Mouse (Mus musculus) brain, adult 10 weeks (tissue): ENCODE data around the gene Tmod2. TPM values are rescaled to one million over a fixed set of nuclear protein-coding genes. Genes with fewer than 3 reads are reported as not detected.

ENCODE experiments used
- polyA plus RNA-seq: library from polyadenylated mRNA; stranded (reverse); fragments of 350-450 nt; fragmentation: Illumina TruSeq; extraction: RNeasy Lipid Tissue Mini Kit (QIAGEN cat#74804); gene quantifications from one replicate; pipeline ENCODE4 v1.2.3, GENCODE M21; 2015; ENCODE audit warnings: low read depth, low replicate concordance

Tmod2 gene
- 149 TPM for polyA plus RNA-seq

DNA sequence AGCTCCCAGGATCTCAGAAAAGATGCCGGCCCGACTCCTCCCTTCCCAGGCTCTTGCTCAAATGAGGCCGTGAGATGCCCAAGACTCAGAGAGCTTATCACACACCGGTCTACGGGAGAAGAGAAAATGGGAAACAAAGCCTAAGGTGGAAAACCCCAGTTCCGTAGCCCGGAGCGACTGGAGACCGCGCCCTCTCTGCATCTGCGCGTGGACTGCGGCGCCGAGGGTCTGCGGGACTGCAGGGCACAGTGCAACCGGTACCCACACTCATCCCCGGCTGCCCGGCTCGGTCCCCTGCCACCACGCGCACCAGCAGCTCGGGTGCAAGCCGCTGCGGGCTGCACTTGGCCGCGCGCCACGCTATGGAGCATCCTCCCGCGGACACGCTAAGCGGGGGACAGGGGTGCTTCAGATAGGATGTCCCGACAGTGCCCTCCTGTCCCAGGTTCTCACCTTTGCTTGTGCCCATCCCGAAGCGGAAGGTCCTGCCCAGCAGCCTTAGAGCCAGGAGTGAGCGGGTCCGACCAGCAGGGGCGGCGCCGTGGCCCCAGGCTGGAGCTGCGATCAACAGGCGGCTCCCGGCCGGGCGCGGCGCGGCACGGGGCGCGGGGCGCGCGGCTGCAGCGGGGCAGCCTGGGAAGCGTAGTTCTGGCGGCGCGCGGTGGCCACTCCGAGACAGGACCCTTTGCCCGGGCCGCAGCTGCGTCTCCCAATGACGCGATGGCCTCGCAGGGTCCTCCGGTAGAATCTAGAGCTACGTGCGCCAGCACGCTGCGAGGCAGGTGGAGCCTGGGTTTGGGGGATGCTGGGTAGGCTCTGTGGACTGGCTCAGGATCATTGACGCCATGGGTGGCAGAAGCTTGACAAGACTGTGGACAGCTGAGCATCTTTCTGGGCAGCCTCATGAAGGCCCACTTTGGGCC, at the start of gene Tmod2:
Gene Tmod2 (minus strand): TSS at position 755 of the 923 bp plus-strand sequence.

GRCm38 (mm10) chr9:75625556-75626307, 14.6 kb upstream of the Tmod2 start, which contains the start of gene Lysmd2:
Gene Lysmd2 (plus strand): TSS chr9:75625741.

GRCm38 (mm10) chr9:75559512-75560012, 51.6 kb downstream of the Tmod2 start, which contains the start of gene Tmod3:
Gene Tmod3 (minus strand): TSS chr9:75559657.

Other genes with a start within 250 kb of the Tmod2 start
- gene Mapk6, start 201.3 kb downstream of the Tmod2 start, polyA plus RNA-seq, result 53.6 TPM
- gene Leo1, start 169.8 kb downstream of the Tmod2 start, polyA plus RNA-seq, result 26.7 TPM
- gene Tmod3, start 51.7 kb downstream of the Tmod2 start, polyA plus RNA-seq, result 50.6 TPM
- 95.9 TPM for gene Lysmd2, start 14.4 kb upstream of the Tmod2 start, polyA plus RNA-seq
- gene Scg3, start 72.7 kb upstream of the Tmod2 start, polyA plus RNA-seq, result 279 TPM
- gene Bmp5, start 164.0 kb upstream of the Tmod2 start, polyA plus RNA-seq, result 1.00 TPM